Mouse (Mus musculus): Measurements from ENCODE around the gene Dync1li2.

DNA sequence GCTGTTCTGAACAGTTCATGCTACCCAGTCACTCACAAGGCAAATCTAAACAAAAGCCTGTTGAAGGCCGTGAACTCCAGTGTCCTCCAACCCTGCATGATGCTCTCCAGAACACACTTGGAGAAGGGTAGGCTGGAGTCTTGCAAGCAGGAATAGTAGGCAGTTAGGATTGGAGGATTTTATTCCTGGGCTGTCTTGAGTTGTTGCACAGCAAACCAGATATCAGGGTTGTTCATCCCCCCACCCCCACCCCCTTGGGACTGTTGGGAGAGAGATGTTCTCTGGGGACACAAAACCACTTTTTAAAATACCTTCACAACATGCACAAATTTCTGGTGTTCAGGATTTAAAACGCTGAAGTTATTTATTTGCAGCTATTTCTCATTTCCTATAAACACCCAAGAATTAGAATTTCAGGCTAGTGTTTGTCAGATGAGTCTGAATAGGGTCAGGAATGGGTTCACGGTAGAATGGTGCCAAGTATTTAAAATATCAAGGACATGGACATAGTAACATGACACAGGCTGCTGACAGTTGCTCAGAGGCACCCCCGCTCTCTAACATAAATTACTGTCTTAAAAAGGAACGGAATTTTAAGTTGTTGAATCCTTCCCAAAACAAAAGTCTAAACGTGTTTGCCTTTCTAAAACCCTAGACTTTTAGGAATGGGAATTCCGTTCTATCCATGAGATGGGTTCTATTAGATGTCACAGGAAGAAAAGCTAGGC lies 29.9 kb downstream of the Dync1li2 start:
- TF ChIP-seq CTCF (IDR thresholded peaks at IDR 0.05; ENCODE audit: low read depth, low read length) (no peak), POLR2A (IDR thresholded peaks at IDR 0.05; ENCODE audit: extremely low read depth, insufficient read depth, low read length) (no peak)
